Mouse (Mus musculus): ENCODE results near the gene Ltbp1.

GRCm38 (mm10) chr17:74968152-74968712 is 37.1 kb upstream of the Ltbp1 start:
- peak; percentile 76 to 83 for TF ChIP-seq EP300 (IDR thresholded peaks at IDR 0.05; ENCODE audit: low read depth in 1 of 2, low read length in 2 of 2)
- peak; percentile 99 for TF ChIP-seq ZMIZ1 (IDR thresholded peaks at IDR 0.05; ENCODE audit: low read depth, low read length)
- TF ChIP-seq CTCF (IDR thresholded peaks at IDR 0.05 in 2 of 3, conservative IDR thresholded peaks at IDR 0.05 in 1 of 3; ENCODE audit: control insufficient read depth in 1 of 3, insufficient read depth in 1 of 3, low read depth in 2 of 3, low read length in 3 of 3, poor library complexity in 1 of 3, severe bottlenecking in 1 of 3), result no peak
- TF ChIP-seq USF1 (IDR thresholded peaks at IDR 0.05; ENCODE audit: low read depth, low read length), result no peak
- no peak for TF ChIP-seq MEF2A (IDR thresholded peaks at IDR 0.05; ENCODE audit: extremely low read depth, insufficient replicate concordance, low read depth, low read length, poor library complexity, severe bottlenecking)
- TF ChIP-seq GATA1 (IDR thresholded peaks at IDR 0.05; ENCODE audit: low read depth, low read length), result peak; percentile 87
- peak; percentile 61; the same call in 1 of the 2 replicates for TF ChIP-seq POLR2AphosphoS2 (IDR thresholded peaks at IDR 0.05; ENCODE audit: low read length)
- TF ChIP-seq TCF12 (IDR thresholded peaks at IDR 0.05; ENCODE audit: low read depth, low read length), result peak; percentile 55
- TF ChIP-seq MAX (IDR thresholded peaks at IDR 0.05; ENCODE audit: low read length), result no peak; the same call in 1 of the 2 replicates
- no peak for TF ChIP-seq MAZ (IDR thresholded peaks at IDR 0.05; ENCODE audit: low read depth, low read length)

All from MEL (cell line).